Mouse (Mus musculus): ENCODE measurements around the gene Wrb. TPM values are rescaled to one million over a fixed set of nuclear protein-coding genes. Genes with fewer than 3 reads are reported as not detected.

The Wrb gene
- polyA plus RNA-seq, 1 experiment from 2014 or later: 128 TPM

DNA sequence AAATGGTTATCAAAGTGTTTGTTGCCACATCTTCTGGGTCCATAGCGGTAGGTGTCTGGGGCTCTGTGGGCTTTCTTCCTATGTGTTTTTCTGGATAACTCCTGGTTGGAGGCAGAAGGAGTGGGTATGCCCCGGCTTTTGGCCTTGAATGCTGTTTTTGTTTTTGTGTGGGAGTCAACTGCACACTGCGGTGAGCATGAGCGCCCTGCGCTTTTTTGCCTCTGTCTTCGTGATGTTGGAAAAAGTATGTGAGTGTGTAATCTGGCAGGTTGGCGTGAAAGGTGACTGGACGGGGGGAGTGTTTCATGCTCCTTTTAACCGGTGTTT, 55.5 kb downstream of the Wrb start:
- no peaks in the 10 kb centered on the region for H3K27me3 ChIP-seq (ENCODE audit: control insufficient read depth, insufficient read depth, low read length)
- ATAC-seq (ENCODE audit: low FRiP score): no peak
- 39% methylated on average over 9 of the region's 9 CpGs for WGBS

DNA sequence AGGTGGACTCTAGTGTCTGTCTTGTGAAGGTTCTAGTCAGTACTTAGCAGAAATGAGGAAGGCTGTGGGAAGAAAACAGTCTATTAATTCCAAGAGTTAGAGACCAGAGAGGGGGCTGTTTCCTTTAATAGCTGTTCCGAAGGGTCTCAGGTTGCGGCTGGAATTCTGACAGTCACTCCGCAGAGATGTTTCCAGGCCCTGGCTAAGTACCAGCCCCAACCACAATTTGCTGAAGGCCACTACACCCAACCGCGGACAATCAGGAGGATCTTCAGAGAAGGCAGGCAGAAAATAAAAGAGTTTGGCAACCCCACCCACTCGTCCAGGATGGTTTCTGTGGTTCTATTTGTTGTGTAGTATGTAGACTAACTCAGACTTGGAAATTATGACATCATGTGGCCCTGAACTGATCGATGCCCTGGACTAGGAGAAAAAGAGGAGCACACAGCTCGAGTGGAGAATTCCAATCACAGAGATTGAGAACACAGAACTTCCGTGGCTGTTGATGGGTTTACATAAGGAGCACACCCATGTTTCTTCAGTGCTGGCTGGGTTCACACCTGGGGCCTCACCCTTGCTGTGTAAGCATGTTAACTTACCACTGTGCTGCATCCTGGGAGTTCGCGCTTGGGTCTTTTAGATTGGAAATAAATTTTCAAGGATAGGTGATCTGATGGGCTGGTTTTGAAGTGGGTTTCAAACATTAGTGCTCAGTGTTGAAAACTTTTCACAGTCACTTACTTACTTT, 56.5 kb downstream of the Wrb start:
- WGBS: 84% methylated on average over 11 of the region's 11 CpGs
- H3K4me3 ChIP-seq (ENCODE audit: low read depth, low read length): no peak overlapping the region
- H3K9me3 ChIP-seq (ENCODE audit: control insufficient read depth, low read length): no peaks in the 10 kb centered on the region
- H3K27ac ChIP-seq (ENCODE audit: low read depth, low read length): no peak overlapping the region
- H3K4me2 ChIP-seq: no peak overlapping the region
- H3K4me1 ChIP-seq (ENCODE audit: control insufficient read depth, insufficient read depth, low read length): no peaks in the 10 kb centered on the region; the same call in 1 of the 2 replicates
- no peak overlapping the region for H3K9ac ChIP-seq (ENCODE audit: low read length)
- H3K27me3 ChIP-seq (ENCODE audit: control insufficient read depth, insufficient read depth, low read length): no peaks in the 10 kb centered on the region
- ATAC-seq (ENCODE audit: low FRiP score) (no peak), DNase-seq (ENCODE audit: low spot score, missing footprints) (no peak)
- H3K36me3 ChIP-seq (ENCODE audit: control insufficient read depth, insufficient read depth, low read length): no peaks in the 10 kb centered on the region

More for the DNA sequence above, 55.5 kb downstream of the Wrb start:
- no peak for DNase-seq (ENCODE audit: low spot score, missing footprints)
- H3K4me2 ChIP-seq: peak overlapping the region; percentile 42
- H3K4me1 ChIP-seq (ENCODE audit: control insufficient read depth, insufficient read depth, low read length): no peaks in the 10 kb centered on the region; the same call in 1 of the 2 replicates
- H3K36me3 ChIP-seq (ENCODE audit: control insufficient read depth, insufficient read depth, low read length): no peaks in the 10 kb centered on the region
- H3K4me3 ChIP-seq (ENCODE audit: low read depth, low read length): peak overlapping the region; percentile 7; the same call in 1 of the 2 replicates
- no peak overlapping the region for H3K27ac ChIP-seq (ENCODE audit: low read depth, low read length)
- H3K9ac ChIP-seq (ENCODE audit: low read length): peak overlapping the region; percentile 41; the same call in 1 of the 2 replicates
- H3K9me3 ChIP-seq (ENCODE audit: control insufficient read depth, low read length): no peaks in the 10 kb centered on the region

Other genes starting within 250 kb of the Wrb start
- gene Psmg1, start 154.4 kb upstream of the Wrb start, polyA plus RNA-seq (2014; fragmentation: Nextera tagmentation; extraction: Ambion mirVana): 94.6 and 107 TPM in 2 replicates
- gene Brwd1, start 62.9 kb upstream of the Wrb start, polyA plus RNA-seq (2014; fragmentation: Nextera tagmentation; extraction: Ambion mirVana): 192 and 212 TPM in 2 replicates
- gene Hmgn1, start 17.7 kb upstream of the Wrb start, polyA plus RNA-seq (2014; fragmentation: Nextera tagmentation; extraction: Ambion mirVana): 886 and 907 TPM in 2 replicates
- gene Lca5l, start 46.9 kb downstream of the Wrb start, polyA plus RNA-seq (2014; fragmentation: Nextera tagmentation; extraction: Ambion mirVana): 1.0 and 1.2 TPM in 2 replicates
- 0.34 and 1.2 TPM in 2 replicates for gene Sh3bgr, start 55.0 kb downstream of the Wrb start, polyA plus RNA-seq (2014; fragmentation: Nextera tagmentation; extraction: Ambion mirVana)
- gene B3galt5, start 90.4 kb downstream of the Wrb start, polyA plus RNA-seq (2014; fragmentation: Nextera tagmentation; extraction: Ambion mirVana): 0.55 and 0.70 TPM in 2 replicates